Mouse (Mus musculus) forebrain, embryonic 11.5 days (tissue): ENCODE results near the gene Arid5a. TPM values are rescaled to one million over a fixed set of nuclear protein-coding genes. Genes with fewer than 3 reads are reported as not detected.

ENCODE experiments used
- ATAC-seq: fragments of 200-750 bp; cut with Nextera tagmentation; replicated peaks from 2 replicates; pipeline ENCODE4 v1.8.0; 2017; ENCODE audit warnings: moderate TSS enrichment; ENCODE audit not compliant: low FRiP score
- DNase-seq: peaks from one replicate; pipeline ENCODE4 v3.0.0-alpha.2; 2017; ENCODE audit warnings: low spot score
- H3K27ac ChIP-seq: fragments of 300-500 bp; sonication (generic); 2 replicates; pipeline ENCODE4 v1.5.1; 2014; ENCODE audit warnings: low read depth, low read length
- H3K27me3 ChIP-seq: fragments of 300-500 bp; sonication (generic); 2 replicates; pipeline ENCODE4 v1.6.1; 2014; ENCODE audit warnings: mild to moderate bottlenecking, low read length, mixed read lengths; ENCODE audit not compliant: control insufficient read depth, insufficient read depth
- H3K36me3 ChIP-seq: fragments of 300-500 bp; sonication (generic); 2 replicates; pipeline ENCODE4 v1.6.1; 2014; ENCODE audit warnings: mild to moderate bottlenecking, low read length, moderate library complexity, mixed read lengths; ENCODE audit not compliant: control insufficient read depth, insufficient read depth
- H3K4me1 ChIP-seq: fragments of 300-500 bp; sonication (generic); replicated peaks from 2 replicates; pipeline ENCODE4 v1.6.1; 2014; ENCODE audit warnings: low read length, mixed read lengths; ENCODE audit not compliant: control insufficient read depth, insufficient read depth
- H3K4me2 ChIP-seq: fragments of 300-500 bp; sonication (generic); 2 replicates; pipeline ENCODE4 v1.6.1; 2014; ENCODE audit warnings: low read depth, mild to moderate bottlenecking, low read length, moderate library complexity, mixed read lengths; ENCODE audit not compliant: severe bottlenecking
- H3K4me3 ChIP-seq: fragments of 300-500 bp; sonication (generic); 2 replicates; pipeline ENCODE4 v1.5.1; 2014; ENCODE audit warnings: low read depth, low read length
- H3K9ac ChIP-seq: fragments of 300-500 bp; sonication (generic); 2 replicates; pipeline ENCODE4 v1.6.1; 2014; ENCODE audit warnings: low read length
- H3K9me3 ChIP-seq: fragments of 300-500 bp; sonication (generic); 2 replicates; pipeline ENCODE4 v1.6.1; 2016; ENCODE audit warnings: low read length, mixed read lengths; ENCODE audit not compliant: control insufficient read depth
- WGBS: fragments of 180-500 bp; shearing (Covaris S2); extraction: QIAGEN DNeasy Blood & Tissue Kit; methylation state at CpG from one replicate; pipeline ENCODE4 v1.1.7; 2014; 5-methylcytosine and 5-hydroxymethylcytosine counted together
- polyA plus RNA-seq: library from polyadenylated mRNA; unstranded; fragments of >200 nt; fragmentation: Nextera tagmentation; extraction: Ambion mirVana; gene quantifications from 2 replicates; pipeline ENCODE4 v1.2.1, GENCODE M21; 2014

Gene Arid5a
- polyA plus RNA-seq, 1 experiment from 2014 or later = 3.3 TPM

DNA sequence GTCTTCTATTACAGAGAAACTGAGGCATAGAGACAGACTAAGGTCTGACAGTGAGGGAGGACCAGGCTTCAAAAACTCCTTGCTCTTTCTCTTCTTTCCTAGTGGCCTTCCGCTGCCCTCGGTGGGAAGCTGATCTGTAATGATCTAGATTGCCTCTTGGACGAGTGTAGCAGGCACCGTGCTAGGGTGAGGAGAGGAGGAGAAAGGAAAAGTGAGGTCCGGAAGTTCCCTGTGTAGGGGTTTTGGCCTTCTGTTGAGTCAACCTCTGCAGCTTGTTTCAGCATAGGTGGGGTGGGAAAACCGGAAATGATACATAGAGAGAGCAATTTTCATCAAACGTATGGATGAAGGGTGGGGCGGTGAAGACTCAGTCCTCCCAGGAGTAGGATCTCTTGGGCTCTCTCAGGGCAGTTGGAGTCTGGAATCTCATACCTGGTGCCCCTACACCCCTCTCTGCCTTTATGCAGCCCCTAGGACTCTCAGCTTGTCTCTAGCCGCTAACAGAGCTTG, 1.5 kb downstream of the Arid5a start:
- H3K4me3 ChIP-seq = no peak overlapping the region; the same call in 1 of the 2 replicates
- no peak overlapping the region for H3K27ac ChIP-seq
- ATAC-seq (no peak), DNase-seq (no peak)
- 59% methylated on average over 9 of the region's 9 CpGs for WGBS
- no peaks in the 10 kb centered on the region for H3K36me3 ChIP-seq
- H3K9ac ChIP-seq = peak overlapping the region; percentile 32; the same call in 1 of the 2 replicates
- H3K27me3 ChIP-seq = peaks cover 10% of the 10 kb centered on the region
- H3K4me2 ChIP-seq = no peak overlapping the region
- no peaks in the 10 kb centered on the region for H3K9me3 ChIP-seq
- H3K4me1 ChIP-seq = peaks cover 8% of the 10 kb centered on the region; the same call in 1 of the 2 replicates

DNA sequence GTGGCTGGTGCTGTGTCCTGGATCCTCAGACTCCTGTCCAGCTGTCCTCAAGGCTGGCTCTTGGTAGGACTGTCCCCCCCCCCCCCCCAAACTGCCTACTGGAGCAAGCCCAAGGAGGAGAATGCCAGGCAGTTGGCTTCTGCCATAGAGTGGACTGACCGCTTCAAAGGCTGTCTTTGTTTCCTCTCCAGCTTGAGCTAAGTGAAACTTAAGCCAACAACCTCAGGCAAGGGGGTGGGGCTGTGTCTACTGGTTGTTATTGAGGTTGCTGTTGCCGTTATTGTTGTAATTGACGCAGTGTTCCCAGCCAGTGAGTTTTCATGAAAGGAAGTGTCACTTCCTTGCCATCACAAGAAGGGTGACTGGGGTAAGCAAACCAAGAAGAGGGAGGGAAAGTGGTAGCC, 2.0 kb downstream of the Arid5a start:
- Histone ChIP-seq H3K4me2 (no peak overlapping the region), H3K4me3 (no peak overlapping the region), H3K27ac (no peak overlapping the region), H3K9me3 (no peaks in the 10 kb centered on the region), H3K9ac (peak overlapping the region; percentile 32; the same call in 1 of the 2 replicates), H3K27me3 (peaks cover 9% of the 10 kb centered on the region), H3K4me1 (peaks cover 8% of the 10 kb centered on the region; the same call in 1 of the 2 replicates), H3K36me3 (no peaks in the 10 kb centered on the region)
- 19% methylated on average over 3 of the region's 3 CpGs for WGBS
- ATAC-seq = no peak
- no peak for DNase-seq

DNA sequence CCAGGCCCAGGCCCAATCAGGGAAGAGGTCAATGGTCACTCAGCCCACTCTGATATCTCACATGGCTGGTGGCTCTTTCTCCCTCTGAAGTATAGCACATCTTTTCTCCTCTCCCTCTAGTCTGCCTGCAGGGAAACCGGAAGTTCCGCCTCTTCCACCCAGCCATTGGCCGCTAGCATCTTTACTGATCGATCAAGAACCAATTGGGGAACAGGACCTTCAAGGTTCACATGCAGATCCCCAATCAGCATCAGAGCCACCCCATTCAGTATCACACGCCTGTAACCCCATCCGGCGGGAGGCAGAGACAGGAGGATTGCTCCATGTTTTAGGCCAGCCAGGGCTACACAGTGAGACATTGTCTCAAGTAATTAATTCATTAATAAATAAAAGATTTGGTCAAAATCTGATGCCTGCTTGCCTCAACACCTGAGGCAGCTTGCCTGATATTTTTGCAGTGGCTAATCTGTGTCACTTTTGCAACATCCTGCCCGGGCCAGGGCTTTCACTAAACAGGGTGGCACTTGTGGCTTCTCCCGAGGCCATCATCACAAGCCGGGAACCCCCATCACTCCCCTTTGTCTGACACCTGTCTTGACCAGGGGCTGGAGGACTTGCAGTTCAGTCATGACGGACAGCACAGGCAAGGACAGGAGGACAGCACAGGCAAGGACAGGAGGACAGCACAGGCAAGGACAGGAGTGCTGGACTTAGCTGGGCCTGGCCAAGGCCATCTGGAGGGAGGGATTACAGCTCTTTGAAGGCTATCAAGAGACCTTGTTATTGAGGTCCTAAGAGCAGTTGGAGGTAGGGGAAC, 7.6 kb downstream of the Arid5a start:
- 89% methylated on average over 11 of the region's 11 CpGs for WGBS

DNA sequence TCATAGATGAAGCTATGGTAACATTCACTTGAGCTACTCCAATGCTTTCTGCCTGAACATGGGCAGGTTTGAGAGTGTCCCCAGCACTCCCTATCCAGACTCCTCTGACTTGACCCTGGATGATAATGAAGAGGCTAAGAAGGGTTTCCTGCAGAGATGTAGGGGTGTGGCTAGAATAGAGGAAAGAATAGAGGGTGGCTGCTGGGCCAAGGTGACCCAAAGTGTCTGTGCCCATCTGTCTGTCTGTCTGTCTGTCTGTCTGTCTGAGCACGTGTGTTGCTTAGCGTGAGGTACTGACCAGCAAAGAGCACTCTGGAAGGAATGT, 8.2 kb downstream of the Arid5a start:
- no peak for ATAC-seq
- Histone ChIP-seq H3K9ac (no peak overlapping the region), H3K9me3 (no peaks in the 10 kb centered on the region), H3K36me3 (no peaks in the 10 kb centered on the region), H3K27ac (no peak overlapping the region), H3K4me3 (no peak overlapping the region), H3K27me3 (no peaks in the 10 kb centered on the region), H3K4me2 (no peak overlapping the region), H3K4me1 (no peaks in the 10 kb centered on the region)
- 92% methylated on average over 2 of the region's 2 CpGs for WGBS
- no peak for DNase-seq

More for the DNA sequence above, 7.6 kb downstream of the Arid5a start:
- Histone ChIP-seq H3K4me2 (no peak overlapping the region), H3K9me3 (no peaks in the 10 kb centered on the region), H3K4me3 (no peak overlapping the region), H3K27ac (no peak overlapping the region), H3K36me3 (no peaks in the 10 kb centered on the region), H3K4me1 (no peaks in the 10 kb centered on the region), H3K27me3 (no peaks in the 10 kb centered on the region), H3K9ac (no peak overlapping the region)
- 0 out of 2 replicates have a peak, but pooled peaks have one; percentile 4 for ATAC-seq
- no peak for DNase-seq

DNA sequence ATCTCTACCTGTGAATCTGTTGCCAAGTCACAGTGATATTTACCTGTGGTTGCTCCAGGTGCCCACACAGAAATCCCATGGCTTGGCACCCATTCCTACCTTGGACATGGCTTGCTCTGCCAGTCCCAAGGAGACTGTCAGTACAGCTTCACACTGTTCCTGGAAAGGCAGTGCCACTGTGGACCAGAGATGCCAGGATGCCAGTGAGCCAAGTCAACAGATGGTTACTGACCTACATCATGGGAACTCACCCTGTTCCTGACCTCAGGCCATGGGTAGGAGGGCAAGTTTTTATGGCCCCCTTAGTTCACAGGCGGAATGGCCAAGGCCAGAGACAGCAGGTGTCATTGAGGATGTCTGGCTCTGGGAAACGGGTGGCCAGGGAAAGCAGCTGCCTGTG, 13.6 kb downstream of the Arid5a start:
- no peaks in the 10 kb centered on the region for H3K27me3 ChIP-seq
- no peak overlapping the region for H3K9ac ChIP-seq
- H3K4me1 ChIP-seq = no peaks in the 10 kb centered on the region
- no peak for ATAC-seq
- no peak overlapping the region for H3K4me2 ChIP-seq
- no peaks in the 10 kb centered on the region for H3K36me3 ChIP-seq
- H3K27ac ChIP-seq = no peak overlapping the region
- H3K9me3 ChIP-seq = no peaks in the 10 kb centered on the region
- H3K4me3 ChIP-seq = no peak overlapping the region
- 69% methylated on average over 2 of the region's 2 CpGs for WGBS
- DNase-seq = no peak

DNA sequence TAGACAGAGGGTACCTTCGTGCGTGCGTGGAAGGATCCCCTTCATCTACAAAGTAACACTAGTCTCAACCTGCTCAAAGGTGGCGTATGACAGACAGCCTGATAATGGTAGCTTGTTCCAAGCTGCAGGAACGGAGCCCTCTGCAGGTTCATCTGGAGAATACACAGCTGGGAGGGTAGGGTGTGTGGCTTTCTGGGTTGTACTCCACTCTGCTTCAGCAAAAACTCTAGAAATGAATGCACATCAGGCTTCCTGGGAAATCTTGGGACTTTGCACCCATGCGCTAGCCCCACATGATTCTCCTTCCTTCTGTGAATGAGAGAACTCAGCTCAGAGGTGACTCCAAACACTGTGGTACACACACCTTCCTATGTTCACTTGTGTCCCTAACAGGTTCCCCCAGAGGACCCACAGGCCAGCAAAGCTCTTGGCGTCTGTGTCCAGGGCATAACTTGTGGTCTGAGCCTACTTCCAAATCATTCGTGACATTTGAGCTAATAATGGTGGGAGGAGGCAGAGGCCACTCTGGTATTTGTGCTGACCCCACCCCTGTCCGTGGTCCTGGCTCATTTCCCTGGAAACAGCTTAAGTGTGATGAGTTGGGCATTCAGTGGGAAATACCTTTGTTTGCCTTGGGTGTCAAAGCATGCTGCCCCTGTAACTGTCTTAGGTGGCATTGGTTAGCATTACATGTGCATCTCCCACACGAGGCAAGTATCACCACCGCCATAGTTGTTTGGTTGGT, 14.5 kb downstream of the Arid5a start:
- ATAC-seq = no peak
- Histone ChIP-seq H3K9ac (no peak overlapping the region), H3K9me3 (no peaks in the 10 kb centered on the region), H3K27me3 (no peaks in the 10 kb centered on the region), H3K4me1 (no peaks in the 10 kb centered on the region), H3K4me3 (no peak overlapping the region), H3K4me2 (no peak overlapping the region), H3K27ac (no peak overlapping the region), H3K36me3 (no peaks in the 10 kb centered on the region)
- no peak for DNase-seq
- 75% methylated on average over 11 of the region's 11 CpGs for WGBS

DNA sequence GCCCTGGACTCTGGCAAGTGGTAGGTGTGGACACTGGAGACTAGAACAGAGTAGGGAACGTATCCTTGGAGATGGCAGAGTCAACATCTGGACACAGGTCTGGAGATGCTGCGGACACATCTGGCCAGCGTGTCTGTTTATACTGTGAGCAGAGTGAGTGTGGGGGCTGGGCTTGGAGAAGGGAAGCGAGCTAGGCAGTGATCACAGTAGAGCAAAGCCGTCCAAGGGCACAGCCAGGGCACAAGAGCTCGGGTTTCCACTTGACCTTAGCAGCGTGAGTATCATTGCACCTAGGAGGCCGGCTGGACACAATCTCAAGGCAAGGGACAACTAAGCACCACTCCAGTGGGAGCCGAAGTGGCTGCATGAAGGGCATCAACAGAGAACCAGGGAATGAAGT, 15.5 kb downstream of the Arid5a start:
- Histone ChIP-seq H3K4me3 (no peak overlapping the region), H3K27me3 (no peaks in the 10 kb centered on the region), H3K4me2 (no peak overlapping the region), H3K9ac (no peak overlapping the region), H3K27ac (no peak overlapping the region), H3K36me3 (no peaks in the 10 kb centered on the region), H3K9me3 (no peaks in the 10 kb centered on the region), H3K4me1 (no peaks in the 10 kb centered on the region)
- no peak for DNase-seq
- ATAC-seq = no peak
- 72% methylated on average over 9 of the region's 9 CpGs for WGBS

DNA sequence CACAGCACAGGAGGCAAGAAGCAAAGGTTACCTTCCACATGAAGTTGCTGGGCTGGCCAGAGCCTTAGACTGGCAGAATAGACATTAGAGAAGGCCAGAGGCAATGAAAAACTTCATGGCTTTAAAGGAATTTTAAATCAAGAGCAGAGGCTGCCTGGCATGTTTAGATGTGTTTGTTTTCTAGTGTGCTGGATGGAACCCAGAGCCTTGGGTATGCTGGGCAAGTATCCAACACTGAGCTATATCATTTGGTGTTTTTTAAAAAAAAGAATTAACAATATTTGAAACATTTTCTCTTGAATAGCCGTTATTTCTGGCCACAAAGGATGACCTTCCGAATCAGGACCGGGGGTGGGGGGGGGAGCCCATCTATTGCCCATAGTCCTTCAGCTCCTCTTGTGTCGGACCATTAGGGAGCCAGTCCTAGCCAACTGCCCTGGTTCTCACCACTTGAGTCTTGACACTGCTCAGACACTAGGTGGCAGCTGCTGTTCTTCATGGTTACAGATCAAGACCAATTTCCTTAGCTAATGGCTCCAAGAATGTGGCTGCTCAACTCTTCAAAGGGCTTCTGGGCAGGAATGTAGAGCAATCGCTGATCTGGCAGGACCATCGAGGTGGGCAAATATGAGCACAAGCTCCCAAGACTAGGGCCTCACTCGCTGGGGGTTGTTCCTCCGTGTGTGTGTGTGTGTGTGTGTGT, 16.4 kb downstream of the Arid5a start:
- H3K4me3 ChIP-seq = no peak overlapping the region
- no peaks in the 10 kb centered on the region for H3K36me3 ChIP-seq
- ATAC-seq (no peak; the same call in 1 of the 2 replicates), DNase-seq (peak; percentile 65)
- no peak overlapping the region for H3K27ac ChIP-seq
- no peak overlapping the region for H3K9ac ChIP-seq
- H3K9me3 ChIP-seq = no peaks in the 10 kb centered on the region
- H3K4me2 ChIP-seq = no peak overlapping the region
- 50% methylated on average over 8 of the region's 8 CpGs for WGBS
- H3K4me1 ChIP-seq = no peaks in the 10 kb centered on the region
- H3K27me3 ChIP-seq = no peaks in the 10 kb centered on the region
